Mouse (Mus musculus): ENCODE data around the gene Rev3l. TPM values are rescaled to one million over a fixed set of nuclear protein-coding genes. Genes with fewer than 3 reads are reported as not detected.
"Not testable (repeated sequence)": the region's sequence is repeated elsewhere in the genome, so short reads cannot be mapped to it uniquely, and the experiment has no call there.

Gene Rev3l
- total RNA-seq, 2 experiments from 2014 or later: 27.9 to 28.6 TPM

DNA sequence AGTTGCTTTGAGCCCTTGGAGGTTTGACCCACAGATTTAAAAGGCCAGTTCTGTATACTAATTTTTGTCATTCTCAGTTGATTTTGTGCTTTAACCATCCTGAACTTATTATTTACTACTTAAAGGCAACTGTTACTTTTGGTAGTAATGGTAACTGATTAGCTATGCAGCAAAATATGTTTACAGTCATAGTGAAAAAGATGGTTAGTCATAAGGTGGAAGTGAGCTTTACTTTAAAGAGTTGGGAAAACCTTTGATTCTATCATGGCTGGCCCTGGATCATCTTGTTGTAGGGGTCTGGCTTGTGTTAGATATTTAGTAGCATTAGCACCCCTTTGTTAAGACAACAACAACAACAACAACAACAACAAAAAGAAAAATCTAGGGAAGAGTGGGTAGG is 180.7 kb downstream of the Rev3l start:
- no peak overlapping the region for H3K4me3 ChIP-seq
- H3K27ac ChIP-seq: no peak overlapping the region
- no peak for TF ChIP-seq CTCF (IDR thresholded peaks at IDR 0.05)
- DNase-seq (ENCODE audit: extremely low spot score in 1 of 2, low spot score in 2 of 2): no peak
- intact Hi-C loops (cut with DNase I): no loop called here

DNA sequence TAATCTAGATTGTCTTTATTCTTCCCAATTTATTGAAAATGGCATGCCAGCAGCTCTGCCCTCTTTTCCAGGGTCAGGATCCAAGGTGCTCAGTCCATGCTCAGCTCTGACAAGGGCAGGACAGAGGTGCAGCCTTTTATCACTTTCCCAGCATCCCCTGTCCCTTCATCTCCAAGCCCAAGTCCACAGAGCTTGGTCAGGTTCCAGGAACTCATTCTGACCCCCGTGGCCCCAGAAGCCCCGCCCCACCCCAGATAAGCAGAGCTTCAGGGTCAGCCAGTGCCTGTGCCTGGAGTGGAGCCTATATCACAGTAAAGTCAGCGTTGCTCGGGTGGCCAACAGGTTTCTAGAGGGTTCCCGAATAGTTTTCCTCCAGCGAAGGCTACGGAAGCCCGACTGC is 192.6 kb downstream of the Rev3l start:
- DNase-seq (ENCODE audit: extremely low spot score in 1 of 2, low spot score in 2 of 2); intact Hi-C loops (cut with DNase I): not testable (repeated sequence)

More for the DNA sequence above, 192.6 kb downstream of the Rev3l start:
- H3K27ac ChIP-seq, H3K4me3 ChIP-seq: not testable (repeated sequence)

Other genes with a start within 250 kb of the Rev3l start
- gene Traf3ip2, start 119.2 kb upstream of the Rev3l start, total RNA-seq (2021): under 1 TPM; 0.61 to 0.82 TPM
- 1 to 10 TPM; 7.1 to 9.1 TPM for gene Mfsd4b4, start 167.1 kb downstream of the Rev3l start, total RNA-seq (2021)
- gene Mfsd4b2, start 194.8 kb downstream of the Rev3l start, total RNA-seq (2021): under 1 TPM; 0.35 to 0.38 TPM
- under 1 TPM in 1 of 2 experiments, not detected in 1; 0.32 TPM for gene Mfsd4b3, start 228.0 kb downstream of the Rev3l start, total RNA-seq (2021)